Mouse (Mus musculus): ENCODE measurements at regions not wholly inside any gene's neighbourhood (a gene's known extent, or its start where the extent isn't known, plus 50 kb on each side); places are given as distances from the start of the nearest gene placed in this dataset.

DNA sequence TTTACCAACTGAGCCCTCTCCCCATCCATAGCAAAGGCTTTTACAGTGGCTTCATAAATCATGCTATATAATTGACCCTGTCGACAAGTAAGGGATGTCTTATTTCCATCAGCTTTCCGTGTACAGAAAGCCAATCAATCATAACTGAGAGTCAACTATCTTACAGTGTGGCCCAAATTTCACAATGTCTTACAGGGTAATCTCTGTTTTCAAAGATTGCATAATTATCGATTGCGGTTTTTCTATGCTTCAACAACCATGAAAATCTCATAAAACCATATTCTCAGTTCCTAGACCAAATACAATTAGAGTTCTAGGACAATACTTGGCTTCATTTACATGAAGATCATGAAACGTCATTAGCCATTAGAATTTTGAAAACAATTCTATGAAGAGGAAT, 56.1 kb upstream of the Samsn1 start:
- DNase-seq (ENCODE audit: low read depth) = no peak

DNA sequence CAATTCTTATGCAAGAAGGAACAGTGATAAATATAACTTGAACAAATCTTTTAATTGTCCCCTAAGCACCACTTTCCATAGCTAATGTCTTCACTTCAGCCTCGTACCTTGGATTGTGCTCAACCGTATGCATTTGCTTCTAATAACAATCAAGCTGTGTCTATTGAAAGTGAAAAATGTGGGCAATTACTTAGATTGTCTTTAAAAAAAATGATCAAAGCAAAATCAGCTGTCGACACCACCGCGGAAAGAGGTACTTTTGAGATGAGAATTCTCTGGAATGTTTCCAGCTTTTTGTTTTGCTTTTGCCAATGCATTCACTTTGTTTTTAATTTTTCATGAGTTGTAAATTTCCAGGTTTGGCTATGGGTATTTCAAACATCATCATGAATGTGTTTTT, 54.1 kb upstream of the Samsn1 start:
- no peak for DNase-seq (ENCODE audit: low read depth)

Data from induced T-regulatory cell, adult 2 months (primary cell).